Mouse (Mus musculus) bone marrow macrophage, adult 2 months (primary cell): ENCODE measurements around the gene Trim25.

Source experiments
- CTCF ChIP-seq: IDR thresholded peaks from 2 replicates; pipeline ENCODE4 v1.5.1; 2012; ENCODE audit warnings: low read depth, mild to moderate bottlenecking, low read length, moderate library complexity
- POLR2A ChIP-seq: IDR thresholded peaks from 2 replicates; pipeline ENCODE4 v1.6.1; 2012; ENCODE audit warnings: mild to moderate bottlenecking, low read depth, low read length, borderline replicate concordance

- TF ChIP-seq CTCF = no peak
- TF ChIP-seq POLR2A = no peak
Measured at GRCm38 (mm10) chr11:89009496-89009895, 10.3 kb downstream of the Trim25 start.
